Mouse (Mus musculus) limb, embryonic 10.5 days (tissue): ENCODE measurements around the gene Golt1a. TPM values are rescaled to one million over a fixed set of nuclear protein-coding genes. Genes with fewer than 3 reads are reported as not detected.
A peak's percentile ranks its signal among the peaks of the same experiment; 100 is the strongest.
"Not testable (repeated sequence)": the region's sequence is repeated elsewhere in the genome, so short reads cannot be mapped to it uniquely, and the experiment has no call there.

Source experiments
- DNase-seq: peaks from one replicate; pipeline ENCODE4 v3.0.0-alpha.2; 2017; ENCODE audit warnings: low spot score
- H3K27ac ChIP-seq: fragments of 300-500 bp; sonication (generic); 2 replicates; pipeline ENCODE4 v1.5.1; 2016; ENCODE audit warnings: mild to moderate bottlenecking
- H3K27me3 ChIP-seq: fragments of 300-500 bp; sonication (generic); 2 replicates; pipeline ENCODE4 v1.6.1; 2016; ENCODE audit warnings: low read depth, mild to moderate bottlenecking; ENCODE audit not compliant: poor library complexity, severe bottlenecking
- H3K36me3 ChIP-seq: fragments of 300-500 bp; sonication (generic); 2 replicates; pipeline ENCODE4 v1.6.1; 2016; ENCODE audit warnings: mild to moderate bottlenecking, moderate library complexity
- H3K4me1 ChIP-seq: fragments of 300-500 bp; sonication (generic); 2 replicates; pipeline ENCODE4 v1.6.1; 2016
- H3K4me3 ChIP-seq: fragments of 300-500 bp; sonication (generic); 2 replicates; pipeline ENCODE4 v1.5.1; 2016; ENCODE audit warnings: mild to moderate bottlenecking, moderate library complexity
- H3K9me3 ChIP-seq: fragments of 300-500 bp; sonication (generic); replicated peaks from 2 replicates; pipeline ENCODE4 v1.6.1; 2016; ENCODE audit warnings: mild to moderate bottlenecking
- whole genome bisulfite sequencing: fragments of 180-500 bp; shearing (Covaris S2); methylation state at CpG from one replicate; pipeline ENCODE4 v1.1.7; 2016; 5-methylcytosine and 5-hydroxymethylcytosine counted together
- polyA plus RNA-seq: library from polyadenylated mRNA; unstranded; fragments of >200 nt; fragmentation: Nextera tagmentation; extraction: Ambion mirVana; gene quantifications from 2 replicates; pipeline ENCODE4 v1.2.1, GENCODE M21; 2016

Golt1a gene
- polyA plus RNA-seq, 1 experiment from 2014 or later, result not detected

DNA sequence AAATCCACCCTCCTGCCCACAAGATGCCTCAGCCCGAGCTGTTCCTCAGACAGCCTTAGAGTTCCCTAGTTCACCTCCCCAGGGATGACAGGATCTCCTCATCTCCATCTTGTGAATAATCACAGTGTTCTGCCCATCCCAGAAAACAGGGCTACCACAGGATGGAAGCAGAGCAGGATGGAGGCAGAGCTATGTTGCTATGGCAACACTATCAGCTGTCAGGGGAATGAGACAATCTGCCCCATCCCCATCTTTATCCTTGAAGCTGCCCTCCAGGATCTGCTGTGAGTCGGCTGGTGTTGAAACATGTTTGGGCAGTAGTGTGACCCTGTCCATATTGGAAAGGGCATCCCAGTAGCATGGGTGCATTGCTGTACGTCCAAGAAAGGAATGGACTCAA lies 21.5 kb downstream of the Golt1a start:
- Histone ChIP-seq H3K27ac (no peak overlapping the region), H3K9me3 (no peaks in the 10 kb centered on the region), H3K36me3 (no peaks in the 10 kb centered on the region), H3K4me1 (peaks cover 8% of the 10 kb centered on the region), H3K4me3 (no peak overlapping the region), H3K27me3 (peaks cover 56% of the 10 kb centered on the region)
- no peak for DNase-seq
- 88% methylated on average over 3 of the region's 3 CpGs for WGBS

DNA sequence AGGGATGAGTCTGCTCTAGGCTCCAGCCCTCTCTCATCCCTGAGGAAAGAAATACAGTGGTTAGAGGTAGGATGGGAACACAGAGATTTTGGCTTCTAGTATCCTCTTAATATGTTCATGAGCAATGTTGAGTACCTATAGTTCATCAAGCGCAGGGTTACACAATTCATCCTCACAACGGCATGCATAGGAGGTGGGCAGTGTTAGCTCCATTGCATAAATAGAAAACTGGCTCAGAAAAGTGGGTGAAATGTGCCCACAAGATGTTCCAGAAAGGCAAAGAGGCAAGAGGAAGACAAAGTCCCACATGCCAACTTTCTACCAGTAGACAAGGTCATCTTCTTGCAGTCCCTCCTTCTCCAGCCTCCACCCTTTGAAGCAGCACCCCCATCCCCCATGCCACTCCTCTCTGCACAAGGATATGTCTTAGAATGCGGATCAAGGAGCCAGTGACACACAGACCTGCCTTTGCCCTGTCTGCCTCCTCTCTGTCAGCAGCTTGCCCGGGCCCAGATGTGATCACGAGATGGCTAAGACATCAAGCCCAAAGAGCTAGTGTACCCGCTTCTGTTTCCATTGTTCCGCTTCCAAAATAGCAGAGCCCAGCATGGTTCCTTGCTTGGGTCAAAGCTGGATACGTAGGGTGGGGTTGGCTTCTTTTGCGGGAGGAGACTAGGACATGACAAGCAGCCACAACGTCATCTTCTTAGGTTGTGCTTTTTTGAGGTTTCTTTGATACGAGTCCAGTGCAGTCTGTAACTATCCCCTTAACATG lies 23.2 kb downstream of the Golt1a start:
- Histone ChIP-seq H3K36me3 (no peaks in the 10 kb centered on the region), H3K9me3 (no peaks in the 10 kb centered on the region), H3K27ac (no peak overlapping the region), H3K4me3 (no peak overlapping the region), H3K27me3 (peaks cover 47% of the 10 kb centered on the region), H3K4me1 (peaks cover 8% of the 10 kb centered on the region)
- 90% methylated on average over 11 of the region's 11 CpGs for WGBS
- no peak for DNase-seq

DNA sequence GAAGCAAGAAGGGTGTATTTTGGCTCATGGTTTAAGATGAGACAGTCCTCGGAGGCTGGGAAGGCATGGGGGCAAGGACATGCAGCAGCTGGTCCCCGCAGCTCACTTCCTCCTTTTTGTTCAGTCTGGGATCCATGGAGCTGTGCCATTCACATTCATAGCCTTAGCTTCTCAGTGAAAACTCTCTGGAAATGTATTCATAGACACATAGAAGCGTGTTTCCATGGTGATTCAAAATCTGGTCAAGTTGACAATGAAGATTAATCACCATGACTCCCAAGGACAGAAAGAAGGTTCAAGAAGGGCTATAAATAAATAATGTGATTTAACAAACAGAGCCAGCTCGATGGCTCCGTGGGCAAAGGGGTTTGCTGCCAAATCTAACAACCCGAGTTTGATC lies 24.3 kb downstream of the Golt1a start:
- H3K4me3 ChIP-seq, result no peak overlapping the region
- WGBS, result 91% methylated on average over 6 of the region's 6 CpGs
- H3K4me1 ChIP-seq, result peaks cover 8% of the 10 kb centered on the region
- DNase-seq, result no peak
- no peaks in the 10 kb centered on the region for H3K36me3 ChIP-seq
- no peak overlapping the region for H3K27ac ChIP-seq
- H3K9me3 ChIP-seq, result no peaks in the 10 kb centered on the region
- H3K27me3 ChIP-seq, result peaks cover 36% of the 10 kb centered on the region

DNA sequence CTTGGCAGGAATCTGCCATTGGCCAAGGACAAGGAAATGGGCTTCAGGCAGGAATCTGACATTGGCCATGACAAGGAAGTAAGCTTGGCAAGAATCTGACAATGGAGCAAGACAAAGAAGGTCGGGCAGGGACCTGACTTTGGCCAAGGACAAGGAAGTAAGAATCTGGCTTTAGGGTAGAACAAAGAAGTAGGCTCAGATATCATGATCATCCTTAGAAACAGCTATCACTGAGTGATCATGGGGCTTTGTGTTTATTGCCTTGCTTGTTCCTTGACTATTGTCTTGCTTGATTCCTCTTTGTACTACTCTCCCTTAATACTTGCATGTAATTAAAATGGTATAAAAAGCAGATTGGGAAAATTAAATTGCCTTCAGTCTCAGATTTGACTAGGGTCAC lies 30.8 kb downstream of the Golt1a start:
- not testable (repeated sequence) for H3K36me3 ChIP-seq, H3K27me3 ChIP-seq, DNase-seq, H3K27ac ChIP-seq, H3K9me3 ChIP-seq, H3K4me3 ChIP-seq, H3K4me1 ChIP-seq
- 82% methylated on average over 1 of the region's 1 CpGs for WGBS

DNA sequence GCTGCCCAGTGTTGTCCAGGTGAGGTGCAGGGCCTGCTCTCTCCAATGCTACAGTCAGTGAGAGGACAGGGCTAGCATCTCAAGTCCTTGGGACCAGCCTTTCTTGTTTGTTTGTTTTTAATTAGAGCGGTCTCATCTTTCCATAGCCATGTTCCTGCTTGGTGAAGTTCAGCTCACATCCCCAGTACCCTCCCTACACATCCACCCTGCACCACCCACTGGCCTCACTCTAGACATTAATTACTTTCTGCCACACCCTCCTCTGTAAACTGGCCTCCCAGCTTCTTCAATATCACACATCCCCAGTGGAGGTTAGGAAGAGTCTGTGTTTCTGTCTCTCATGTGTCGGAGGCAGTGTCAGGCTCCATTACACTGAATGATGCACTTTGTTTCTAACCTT lies 34.8 kb downstream of the Golt1a start:
- Histone ChIP-seq H3K27ac (no peak overlapping the region), H3K36me3 (no peaks in the 10 kb centered on the region), H3K4me3 (no peak overlapping the region), H3K9me3 (no peaks in the 10 kb centered on the region), H3K27me3 (no peaks in the 10 kb centered on the region), H3K4me1 (no peaks in the 10 kb centered on the region)
- no peak for DNase-seq
- WGBS, result 95% methylated on average over 2 of the region's 2 CpGs

DNA sequence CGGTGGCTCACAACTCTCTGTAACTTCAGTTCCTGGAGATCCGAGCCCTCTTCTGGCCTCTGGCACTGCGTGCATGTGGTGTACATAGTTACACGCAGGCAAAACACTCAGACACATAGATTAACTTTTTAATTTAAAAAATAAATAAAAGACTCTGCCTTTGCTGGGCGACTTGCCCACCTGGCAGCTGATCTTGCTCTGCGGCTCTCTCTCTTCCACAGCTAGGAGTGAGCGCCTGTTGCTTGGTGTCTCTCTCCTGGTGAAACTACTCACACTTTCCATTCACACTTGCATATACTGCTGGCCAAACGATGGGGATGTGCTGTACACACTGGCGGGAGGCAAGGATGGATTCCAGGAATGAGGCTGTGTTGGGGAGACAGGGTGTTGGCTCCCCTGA lies 36.9 kb downstream of the Golt1a start:
- 85% methylated on average over 9 of the region's 9 CpGs for WGBS
- no peak overlapping the region for H3K4me3 ChIP-seq

DNA sequence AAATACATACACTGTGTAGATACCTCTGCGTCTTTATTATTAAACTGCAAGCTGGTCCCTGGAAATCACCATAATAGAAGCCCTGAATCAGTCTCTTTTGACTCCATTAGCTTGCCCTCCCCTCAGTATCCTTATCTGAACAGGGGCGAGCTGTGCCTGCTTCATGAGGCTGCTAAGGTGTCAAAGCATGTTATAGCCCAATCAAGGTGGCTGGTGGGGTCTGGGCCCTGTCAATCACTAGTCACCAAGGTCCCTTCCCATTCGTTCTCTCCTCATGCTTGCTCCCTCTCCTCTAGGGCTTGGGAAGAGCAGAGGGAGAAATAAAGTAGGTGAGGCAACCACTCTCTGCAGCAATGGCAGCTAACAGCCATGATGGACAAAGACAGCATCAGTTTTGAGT lies 37.6 kb downstream of the Golt1a start:
- WGBS, result 70% methylated on average over 3 of the region's 3 CpGs

More for the DNA sequence above, 36.9 kb downstream of the Golt1a start:
- H3K27ac ChIP-seq, result no peak overlapping the region
- H3K9me3 ChIP-seq, result no peaks in the 10 kb centered on the region
- peaks cover 6% of the 10 kb centered on the region for H3K4me1 ChIP-seq
- peaks cover 4% of the 10 kb centered on the region; the same call in 1 of the 2 replicates for H3K27me3 ChIP-seq
- H3K36me3 ChIP-seq, result no peaks in the 10 kb centered on the region
- DNase-seq, result no peak

DNA sequence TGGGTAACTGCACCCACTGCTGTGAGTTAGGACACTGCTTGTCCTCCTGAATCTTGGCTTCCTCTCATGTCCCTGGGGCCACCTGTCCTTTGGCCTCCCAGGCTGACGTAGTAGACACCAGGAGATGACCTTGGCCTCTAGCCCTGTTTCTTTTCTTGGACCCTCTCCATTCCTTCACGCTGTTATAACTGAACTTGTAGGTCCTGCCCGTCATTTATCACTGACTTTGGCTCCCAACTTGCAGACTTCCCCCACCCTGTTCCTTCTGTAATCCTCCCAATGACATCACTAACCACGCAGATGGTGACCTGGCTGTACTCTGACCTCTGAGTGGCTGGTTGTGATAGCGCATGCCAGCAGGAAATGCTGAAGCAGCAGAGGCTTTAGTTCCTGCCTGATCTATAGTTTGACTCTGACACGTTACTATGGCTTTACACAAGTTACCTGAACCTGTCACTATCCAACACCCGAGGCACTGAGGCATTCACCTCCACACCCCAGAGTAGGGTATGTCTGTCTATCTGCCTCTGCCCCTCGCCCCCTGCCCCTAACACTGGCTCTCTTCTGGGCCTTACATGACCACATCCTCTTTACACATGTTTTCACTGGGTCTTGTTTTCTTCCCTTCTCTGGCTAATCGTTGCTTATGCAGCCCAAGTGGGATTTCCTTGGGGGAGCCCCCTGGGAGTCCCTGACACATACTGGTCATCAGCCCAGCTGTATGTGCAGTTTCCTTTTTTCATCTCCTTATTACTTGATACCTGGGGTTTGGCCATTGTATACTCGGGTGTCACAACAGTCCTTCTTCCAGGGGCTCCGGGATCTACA lies 38.3 kb downstream of the Golt1a start:
- no peak overlapping the region for H3K27ac ChIP-seq
- peaks cover 9% of the 10 kb centered on the region for H3K4me1 ChIP-seq
- peaks cover 12% of the 10 kb centered on the region; the same call in 1 of the 2 replicates for H3K27me3 ChIP-seq
- H3K36me3 ChIP-seq, result no peaks in the 10 kb centered on the region
- WGBS, result 80% methylated on average over 11 of the region's 11 CpGs
- H3K4me3 ChIP-seq, result no peak overlapping the region
- no peak for DNase-seq
- no peaks in the 10 kb centered on the region for H3K9me3 ChIP-seq

More for the DNA sequence above, 37.6 kb downstream of the Golt1a start:
- H3K27ac ChIP-seq, result no peak overlapping the region
- no peaks in the 10 kb centered on the region for H3K36me3 ChIP-seq
- no peak for DNase-seq
- no peaks in the 10 kb centered on the region for H3K9me3 ChIP-seq
- peaks cover 7% of the 10 kb centered on the region; the same call in 1 of the 2 replicates for H3K27me3 ChIP-seq
- peaks cover 9% of the 10 kb centered on the region for H3K4me1 ChIP-seq
- no peak overlapping the region for H3K4me3 ChIP-seq

DNA sequence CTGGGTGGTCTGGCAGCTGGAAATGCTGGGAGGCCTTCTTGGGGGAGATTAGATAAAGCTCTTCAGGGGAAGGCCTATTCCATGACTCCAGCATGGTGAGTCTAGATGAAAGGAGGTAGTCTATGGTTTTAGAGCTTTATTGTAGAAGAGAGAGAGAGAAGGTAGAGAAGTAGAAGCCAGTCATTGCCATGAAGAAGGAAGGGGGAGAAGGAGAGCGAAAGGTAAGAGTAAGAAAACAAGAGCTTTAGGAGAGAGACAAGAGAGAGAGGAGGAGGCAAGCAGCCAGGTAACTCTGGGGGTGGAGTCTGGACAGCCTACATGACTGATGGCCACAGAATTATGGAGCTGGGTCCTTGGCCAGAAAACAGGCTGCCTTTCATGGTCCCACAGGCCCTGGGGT lies 40.6 kb downstream of the Golt1a start, which contains the start of gene Ren1:
Gene Ren1 (plus strand): TSS at position 301 of the 400 bp plus-strand sequence.
- Histone ChIP-seq H3K36me3 (no peaks in the 10 kb centered on the region), H3K27me3 (peaks cover 33% of the 10 kb centered on the region), H3K27ac (no peak within 1 kb of the TSS), H3K4me3 (no peak within 1 kb of the TSS), H3K9me3 (no peaks in the 10 kb centered on the region), H3K4me1 (peaks cover 9% of the 10 kb centered on the region)
- WGBS, result 81% methylated on average over 1 of the region's 1 CpGs
- no peak for DNase-seq

DNA sequence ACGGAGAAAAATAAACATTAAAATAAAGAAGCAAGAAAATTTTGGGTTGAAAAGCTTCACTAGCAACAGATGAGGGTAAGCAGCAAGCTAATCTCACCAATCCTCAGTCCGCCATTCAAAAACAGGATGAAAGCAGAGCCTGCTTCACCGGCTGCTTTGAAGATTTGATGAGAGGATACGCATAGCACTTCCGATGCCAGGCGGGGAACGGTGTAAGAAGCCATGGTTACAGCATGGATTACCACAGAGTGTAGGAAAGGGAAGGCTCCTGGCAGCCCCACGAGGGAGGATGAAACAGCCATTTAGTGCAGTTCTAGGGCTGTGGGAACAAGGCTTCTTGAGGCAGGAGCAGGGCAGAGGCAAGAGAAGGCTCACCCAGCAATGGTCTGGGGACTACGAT lies 42.2 kb downstream of the Golt1a start:
- Histone ChIP-seq H3K27me3 (peaks cover 42% of the 10 kb centered on the region), H3K4me3 (no peak overlapping the region), H3K9me3 (no peaks in the 10 kb centered on the region), H3K36me3 (no peaks in the 10 kb centered on the region), H3K4me1 (peaks cover 25% of the 10 kb centered on the region), H3K27ac (no peak overlapping the region)
- WGBS, result 36% methylated on average over 9 of the region's 9 CpGs
- no peak for DNase-seq

DNA sequence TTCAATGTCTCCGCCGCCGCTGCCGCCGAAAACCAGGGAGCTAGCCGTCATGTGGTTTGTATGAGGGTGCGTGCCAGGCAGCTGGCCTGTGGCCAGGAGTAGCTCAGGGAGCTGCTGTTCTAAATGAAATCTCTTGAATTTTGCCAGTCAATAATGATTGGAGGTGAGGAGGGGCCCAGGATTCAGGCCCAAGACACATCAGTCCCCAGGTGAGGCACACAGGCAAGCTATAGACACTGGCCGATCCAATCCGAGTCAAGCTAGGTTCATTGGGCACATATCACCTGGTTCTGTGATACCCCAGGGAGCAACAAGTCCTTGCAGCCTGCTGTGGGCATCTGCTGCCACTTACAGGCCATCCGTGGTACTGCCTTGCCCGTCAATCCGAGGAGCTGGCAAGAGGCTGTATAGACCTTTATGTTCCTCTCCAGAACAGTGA lies 43.8 kb downstream of the Golt1a start:
- no peaks in the 10 kb centered on the region for H3K9me3 ChIP-seq
- peaks cover 26% of the 10 kb centered on the region for H3K4me1 ChIP-seq
- 59% methylated on average over 12 of the region's 12 CpGs for WGBS
- H3K4me3 ChIP-seq, result no peak overlapping the region
- DNase-seq, result peak; percentile 72
- peaks cover 58% of the 10 kb centered on the region for H3K27me3 ChIP-seq
- no peaks in the 10 kb centered on the region for H3K36me3 ChIP-seq
- H3K27ac ChIP-seq, result no peak overlapping the region

DNA sequence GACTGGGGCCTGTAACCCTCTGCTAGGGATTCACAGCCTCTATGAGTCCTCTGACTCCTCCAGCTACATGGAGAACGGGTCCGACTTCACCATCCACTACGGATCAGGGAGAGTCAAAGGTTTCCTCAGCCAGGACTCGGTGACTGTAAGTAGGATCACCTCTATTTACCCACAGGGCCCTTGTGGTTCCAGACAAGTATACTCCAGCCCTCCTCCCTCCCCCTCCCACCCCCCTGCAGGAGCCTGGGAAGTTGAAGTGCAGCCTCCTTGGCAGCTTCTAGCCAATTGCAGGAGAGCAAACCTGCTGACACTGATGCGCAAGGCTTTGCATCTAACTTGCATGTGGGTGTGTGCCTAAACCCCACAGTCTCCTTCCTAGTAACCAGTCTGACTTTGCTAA lies 45.9 kb downstream of the Golt1a start:
- Histone ChIP-seq H3K27ac (peak overlapping the region; percentile 25; the same call in 1 of the 2 replicates), H3K4me1 (peaks cover 23% of the 10 kb centered on the region), H3K36me3 (no peaks in the 10 kb centered on the region), H3K4me3 (no peak overlapping the region), H3K9me3 (no peaks in the 10 kb centered on the region), H3K27me3 (peaks cover 73% of the 10 kb centered on the region)
- DNase-seq, result no peak
- 43% methylated on average over 5 of the region's 5 CpGs for WGBS

DNA sequence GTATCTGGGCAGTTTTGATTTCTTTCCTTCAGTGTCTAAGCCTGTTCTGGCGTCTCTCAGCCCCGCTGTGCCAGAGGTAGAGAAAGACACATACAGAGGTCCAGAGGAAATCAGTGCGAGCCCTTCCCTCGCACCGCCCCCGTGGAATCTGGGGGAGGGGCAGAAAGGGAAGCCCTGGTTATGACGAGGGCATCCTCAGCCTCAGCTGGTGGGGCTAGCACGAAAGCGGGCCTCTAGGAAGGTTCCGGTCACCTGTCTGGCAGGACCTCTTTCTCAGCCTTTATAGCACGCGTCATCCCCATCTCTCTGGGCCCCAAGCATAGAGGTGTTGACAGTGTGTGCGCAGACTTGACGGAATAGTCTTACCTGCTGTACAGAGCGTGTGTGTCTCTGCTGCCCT lies 46.3 kb downstream of the Golt1a start:
- H3K4me3 ChIP-seq, result no peak overlapping the region
- H3K9me3 ChIP-seq, result no peaks in the 10 kb centered on the region
- 58% methylated on average over 15 of the region's 15 CpGs for WGBS
- no peaks in the 10 kb centered on the region for H3K36me3 ChIP-seq
- no peak for DNase-seq
- H3K27ac ChIP-seq, result 0 out of 2 replicates have a peak overlapping the region, but pooled peaks have one; percentile 25
- peaks cover 21% of the 10 kb centered on the region for H3K4me1 ChIP-seq
- H3K27me3 ChIP-seq, result peaks cover 73% of the 10 kb centered on the region
